Mouse (Mus musculus): ENCODE results near the gene Nkiras2.

DNA sequence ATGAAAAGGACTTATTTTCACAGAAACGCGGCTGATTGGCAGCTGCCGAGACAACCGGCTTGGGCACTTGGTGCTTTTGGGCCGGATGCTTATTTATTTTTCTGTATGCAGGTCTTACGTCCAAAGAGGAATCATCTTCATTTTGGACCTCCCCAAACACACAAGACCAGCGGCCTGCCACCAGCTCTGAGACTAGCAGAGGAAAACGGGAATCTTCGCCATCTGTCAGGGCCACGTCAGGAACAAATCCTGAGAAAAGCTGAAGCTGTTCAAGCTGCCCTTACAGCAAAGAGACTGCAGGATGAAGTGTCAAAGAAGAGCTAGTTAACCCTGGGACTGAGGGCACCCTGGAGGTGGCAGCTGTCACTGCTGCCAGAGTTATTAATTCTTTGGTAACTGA lies 13.6 kb upstream of the Nkiras2 start:
- TF ChIP-seq CTCF (IDR thresholded peaks at IDR 0.05; ENCODE audit: low read depth, low read length) (no peak), GATA1 (IDR thresholded peaks at IDR 0.05; ENCODE audit: borderline replicate concordance, low read length) (no peak), GATA2 (IDR thresholded peaks at IDR 0.05; ENCODE audit: borderline replicate concordance, low read depth, low read length) (no peak), TAL1 (conservative IDR thresholded peaks at IDR 0.05; ENCODE audit: low read depth, low read length) (no peak)

Measured in G1E (cell line).